Mouse (Mus musculus) liver, embryonic 13.5 days (tissue): ENCODE data around the gene Myo6. TPM values are rescaled to one million over a fixed set of nuclear protein-coding genes. Genes with fewer than 3 reads are reported as not detected.

Experiments
- ATAC-seq: fragments of 200-750 bp; cut with Nextera tagmentation; 2 replicates; pipeline ENCODE4 v1.8.0; 2017; ENCODE audit warnings: low read depth, mild to moderate bottlenecking, moderate number of reproducible peaks, moderate library complexity
- DNase-seq: peaks from one replicate; pipeline ENCODE4 v3.0.0; 2022
- H3K27ac ChIP-seq: fragments of 300-500 bp; sonication (generic); 2 replicates; pipeline ENCODE4 v1.5.1; 2015; ENCODE audit warnings: moderate library complexity, mild to moderate bottlenecking, inconsistent platforms
- H3K27me3 ChIP-seq: fragments of 300-500 bp; sonication (generic); 2 replicates; pipeline ENCODE4 v1.6.1; 2015; ENCODE audit warnings: mild to moderate bottlenecking, inconsistent platforms
- H3K36me3 ChIP-seq: fragments of 300-500 bp; sonication (generic); 2 replicates; pipeline ENCODE4 v1.6.1; 2015; ENCODE audit warnings: mild to moderate bottlenecking, inconsistent platforms
- H3K4me1 ChIP-seq: fragments of 300-500 bp; sonication (generic); replicated peaks from 2 replicates; pipeline ENCODE4 v1.6.1; 2015; ENCODE audit warnings: inconsistent platforms
- H3K4me2 ChIP-seq: fragments of 300-500 bp; sonication (generic); 2 replicates; pipeline ENCODE4 v1.6.1; 2015; ENCODE audit warnings: inconsistent platforms, mild to moderate bottlenecking, moderate library complexity
- H3K4me3 ChIP-seq: fragments of 300-500 bp; sonication (generic); replicated peaks from 2 replicates; pipeline ENCODE4 v1.5.1; 2015; ENCODE audit warnings: mild to moderate bottlenecking, inconsistent platforms
- H3K9ac ChIP-seq: fragments of 300-500 bp; sonication (generic); 2 replicates; pipeline ENCODE4 v1.6.1; 2015; ENCODE audit warnings: mild to moderate bottlenecking, inconsistent platforms
- H3K9me3 ChIP-seq: fragments of 300-500 bp; sonication (generic); replicated peaks from 2 replicates; pipeline ENCODE4 v1.6.1; 2016; ENCODE audit warnings: inconsistent platforms
- WGBS: fragments of 180-500 bp; shearing (Covaris S2); methylation state at CpG from one replicate; pipeline ENCODE4 v1.1.7; 2015; ENCODE audit not compliant: insufficient replicate concordance; 5-methylcytosine and 5-hydroxymethylcytosine counted together
- polyA plus RNA-seq: library from polyadenylated mRNA; unstranded; fragments of >200 nt; fragmentation: Nextera tagmentation; extraction: Ambion mirVana; gene quantifications from 2 replicates; pipeline ENCODE4 v1.2.1, GENCODE M21; 2015

Myo6 gene
- polyA plus RNA-seq, 1 experiment from 2014 or later = 2.7 TPM

- no peak; the same call in 1 of the 2 replicates for ATAC-seq
Measured at GRCm38 (mm10) chr9:80252146-80252545, 87.3 kb downstream of the Myo6 start.

GRCm38 (mm10) chr9:80253241-80253640 lies 88.4 kb downstream of the Myo6 start:
- ATAC-seq (no peak), DNase-seq (no peak)
- Histone ChIP-seq H3K27me3 (no peaks in the 10 kb centered on the region), H3K4me1 (no peaks in the 10 kb centered on the region), H3K9ac (no peak overlapping the region), H3K27ac (no peak overlapping the region), H3K36me3 (no peaks in the 10 kb centered on the region), H3K9me3 (no peaks in the 10 kb centered on the region), H3K4me2 (no peak overlapping the region), H3K4me3 (no peak overlapping the region)
- 38% methylated on average over 9 of the region's 9 CpGs for WGBS

More at GRCm38 (mm10) chr9:80252146-80252545, 87.3 kb downstream of the Myo6 start:
- H3K4me3 ChIP-seq = no peak overlapping the region
- no peaks in the 10 kb centered on the region for H3K36me3 ChIP-seq
- H3K4me2 ChIP-seq = no peak overlapping the region
- no peaks in the 10 kb centered on the region for H3K9me3 ChIP-seq
- H3K9ac ChIP-seq = no peak overlapping the region
- WGBS = 17% methylated on average over 10 of the region's 10 CpGs
- DNase-seq = no peak
- no peaks in the 10 kb centered on the region for H3K27me3 ChIP-seq
- no peak overlapping the region for H3K27ac ChIP-seq
- H3K4me1 ChIP-seq = no peaks in the 10 kb centered on the region

- no peak overlapping the region for H3K27ac ChIP-seq
- no peak overlapping the region for H3K4me3 ChIP-seq
- ATAC-seq (no peak), DNase-seq (no peak)
- H3K9me3 ChIP-seq = no peaks in the 10 kb centered on the region
- H3K27me3 ChIP-seq = no peaks in the 10 kb centered on the region
- H3K4me2 ChIP-seq = no peak overlapping the region
- H3K9ac ChIP-seq = no peak overlapping the region
- H3K4me1 ChIP-seq = no peaks in the 10 kb centered on the region
- whole genome bisulfite sequencing = 72% methylated on average over 2 of the region's 2 CpGs
- no peaks in the 10 kb centered on the region for H3K36me3 ChIP-seq
Measured at GRCm38 (mm10) chr9:80256561-80256960, 91.7 kb downstream of the Myo6 start.

- Histone ChIP-seq H3K9ac (no peak overlapping the region), H3K27ac (no peak overlapping the region), H3K27me3 (no peaks in the 10 kb centered on the region), H3K4me3 (no peak overlapping the region), H3K4me2 (no peak overlapping the region), H3K36me3 (no peaks in the 10 kb centered on the region), H3K4me1 (no peaks in the 10 kb centered on the region), H3K9me3 (no peaks in the 10 kb centered on the region)
- no peak for DNase-seq
- 27% methylated on average over 6 of the region's 6 CpGs for WGBS
- ATAC-seq = no peak
Measured at GRCm38 (mm10) chr9:80258396-80258795, 93.6 kb downstream of the Myo6 start.

GRCm38 (mm10) chr9:80260905-80261304 lies 96.1 kb downstream of the Myo6 start:
- no peak for ATAC-seq
- no peaks in the 10 kb centered on the region for H3K9me3 ChIP-seq
- DNase-seq = no peak
- 33% methylated on average over 3 of the region's 3 CpGs for WGBS
- no peak overlapping the region for H3K4me3 ChIP-seq
- no peaks in the 10 kb centered on the region for H3K4me1 ChIP-seq
- no peak overlapping the region for H3K9ac ChIP-seq
- no peak overlapping the region for H3K4me2 ChIP-seq
- no peaks in the 10 kb centered on the region for H3K27me3 ChIP-seq
- H3K36me3 ChIP-seq = no peaks in the 10 kb centered on the region
- no peak overlapping the region for H3K27ac ChIP-seq

- H3K9me3 ChIP-seq = no peaks in the 10 kb centered on the region
- no peaks in the 10 kb centered on the region for H3K36me3 ChIP-seq
- no peak overlapping the region for H3K9ac ChIP-seq
- no peak overlapping the region for H3K27ac ChIP-seq
- no peak overlapping the region for H3K4me2 ChIP-seq
- ATAC-seq (no peak), DNase-seq (no peak)
- no peak overlapping the region for H3K4me3 ChIP-seq
- 22% methylated on average over 8 of the region's 8 CpGs for WGBS
- H3K4me1 ChIP-seq = 0 out of 2 replicates have a peak, but pooled peaks cover 4% of the 10 kb centered on the region
- H3K27me3 ChIP-seq = no peaks in the 10 kb centered on the region
Measured at GRCm38 (mm10) chr9:80262367-80263026, 97.7 kb downstream of the Myo6 start.

GRCm38 (mm10) chr9:80266086-80266485 lies 101.3 kb downstream of the Myo6 start:
- H3K9ac ChIP-seq = no peak overlapping the region
- WGBS = 26% methylated on average over 7 of the region's 7 CpGs
- no peak overlapping the region for H3K27ac ChIP-seq
- no peaks in the 10 kb centered on the region for H3K36me3 ChIP-seq
- H3K27me3 ChIP-seq = no peaks in the 10 kb centered on the region
- DNase-seq (no peak), ATAC-seq (no peak)
- 0 out of 2 replicates have a peak, but pooled peaks cover 4% of the 10 kb centered on the region for H3K4me1 ChIP-seq
- 0 out of 2 replicates have a peak overlapping the region, but pooled peaks have one; percentile 10 for H3K4me2 ChIP-seq
- no peaks in the 10 kb centered on the region for H3K9me3 ChIP-seq
- H3K4me3 ChIP-seq = no peak overlapping the region

- Histone ChIP-seq H3K9ac (no peak overlapping the region), H3K4me1 (0 out of 2 replicates have a peak, but pooled peaks cover 4% of the 10 kb centered on the region), H3K36me3 (no peaks in the 10 kb centered on the region), H3K4me2 (0 out of 2 replicates have a peak overlapping the region, but pooled peaks have one; percentile 10), H3K4me3 (no peak overlapping the region), H3K27me3 (no peaks in the 10 kb centered on the region), H3K9me3 (no peaks in the 10 kb centered on the region), H3K27ac (no peak overlapping the region)
- no peak for ATAC-seq
- 22% methylated on average over 7 of the region's 7 CpGs for WGBS
- DNase-seq = no peak
Measured at GRCm38 (mm10) chr9:80266507-80266906, 101.7 kb downstream of the Myo6 start.

GRCm38 (mm10) chr9:80269596-80269995 lies 104.8 kb downstream of the Myo6 start:
- Histone ChIP-seq H3K4me1 (0 out of 2 replicates have a peak, but pooled peaks cover 4% of the 10 kb centered on the region), H3K4me2 (no peak overlapping the region), H3K27me3 (no peaks in the 10 kb centered on the region), H3K4me3 (no peak overlapping the region), H3K9ac (no peak overlapping the region), H3K9me3 (no peaks in the 10 kb centered on the region), H3K27ac (no peak overlapping the region), H3K36me3 (no peaks in the 10 kb centered on the region)
- DNase-seq (no peak), ATAC-seq (no peak)
- WGBS = 71% methylated on average over 8 of the region's 8 CpGs

GRCm38 (mm10) chr9:80272951-80273350 lies 108.1 kb downstream of the Myo6 start:
- Histone ChIP-seq H3K9me3 (no peaks in the 10 kb centered on the region), H3K36me3 (no peaks in the 10 kb centered on the region), H3K4me3 (no peak overlapping the region), H3K27me3 (no peaks in the 10 kb centered on the region), H3K4me1 (no peaks in the 10 kb centered on the region), H3K4me2 (no peak overlapping the region), H3K9ac (no peak overlapping the region), H3K27ac (no peak overlapping the region)
- WGBS = 69% methylated on average over 1 of the region's 1 CpGs
- ATAC-seq (no peak), DNase-seq (no peak)

- no peak for DNase-seq
- no peak overlapping the region for H3K4me2 ChIP-seq
- 74% methylated on average over 8 of the region's 8 CpGs for WGBS
- H3K4me1 ChIP-seq = no peaks in the 10 kb centered on the region
- no peak overlapping the region for H3K9ac ChIP-seq
- ATAC-seq = no peak
- H3K9me3 ChIP-seq = no peaks in the 10 kb centered on the region
- no peaks in the 10 kb centered on the region for H3K27me3 ChIP-seq
- no peak overlapping the region for H3K27ac ChIP-seq
- H3K4me3 ChIP-seq = no peak overlapping the region
- no peaks in the 10 kb centered on the region for H3K36me3 ChIP-seq
Measured at GRCm38 (mm10) chr9:80275053-80275771, 110.4 kb downstream of the Myo6 start.

- ATAC-seq = no peak
- no peak overlapping the region for H3K27ac ChIP-seq
- WGBS = 55% methylated on average over 1 of the region's 1 CpGs
Measured at GRCm38 (mm10) chr9:80275772-80276134, 110.9 kb downstream of the Myo6 start.

More at GRCm38 (mm10) chr9:80275772-80276134, 110.9 kb downstream of the Myo6 start:
- H3K36me3 ChIP-seq = no peaks in the 10 kb centered on the region
- no peaks in the 10 kb centered on the region for H3K4me1 ChIP-seq
- DNase-seq = no peak
- no peaks in the 10 kb centered on the region for H3K9me3 ChIP-seq
- no peak overlapping the region for H3K9ac ChIP-seq
- no peak overlapping the region for H3K4me3 ChIP-seq
- no peaks in the 10 kb centered on the region for H3K27me3 ChIP-seq
- H3K4me2 ChIP-seq = no peak overlapping the region
